Mouse (Mus musculus): ENCODE measurements around the gene Ect2.

Gene Ect2

DNA sequence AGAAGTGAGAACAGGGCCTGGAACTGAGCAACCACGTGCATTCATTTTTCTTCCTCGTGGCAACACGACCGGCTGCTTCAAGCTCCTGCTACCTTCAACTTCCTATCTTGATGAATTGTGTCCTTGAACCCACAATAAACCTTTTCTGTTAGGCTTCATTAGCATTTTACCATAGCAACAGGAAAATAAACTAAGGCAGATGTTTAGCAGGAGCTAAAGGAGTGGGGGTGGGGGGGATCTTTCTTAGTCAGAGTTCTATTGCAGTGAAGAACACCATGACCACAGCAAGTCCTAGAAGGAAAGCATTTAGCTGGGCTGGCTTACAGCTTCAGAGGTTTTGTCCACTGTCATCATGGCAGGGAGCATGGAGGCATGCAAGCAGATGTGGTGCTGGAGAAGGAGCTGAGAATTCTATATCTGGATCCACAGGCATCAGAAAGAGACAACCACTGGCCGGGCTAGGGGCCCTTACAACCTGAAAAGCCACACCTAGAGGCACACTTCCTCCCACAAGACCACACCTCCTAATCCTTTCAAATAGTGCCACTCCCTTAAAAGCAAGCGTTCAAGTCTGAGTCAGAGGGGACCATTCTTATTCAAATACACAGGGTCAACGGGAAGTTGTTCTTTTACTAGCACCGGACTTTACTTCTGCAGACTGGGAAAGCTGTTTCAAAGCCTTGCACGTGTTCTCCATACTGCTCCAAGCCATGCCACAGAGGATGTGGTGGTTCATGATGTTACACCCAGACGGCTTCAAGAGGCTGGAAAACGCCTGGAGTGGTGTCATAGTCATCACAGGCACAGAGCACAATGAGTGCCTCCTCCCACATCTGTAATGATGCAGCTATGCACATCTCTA is 90.0 kb downstream of the Ect2 start:
- no peak for TF ChIP-seq GATA4 (IDR thresholded peaks at IDR 0.05; ENCODE audit: insufficient replicate concordance, low read length)

DNA sequence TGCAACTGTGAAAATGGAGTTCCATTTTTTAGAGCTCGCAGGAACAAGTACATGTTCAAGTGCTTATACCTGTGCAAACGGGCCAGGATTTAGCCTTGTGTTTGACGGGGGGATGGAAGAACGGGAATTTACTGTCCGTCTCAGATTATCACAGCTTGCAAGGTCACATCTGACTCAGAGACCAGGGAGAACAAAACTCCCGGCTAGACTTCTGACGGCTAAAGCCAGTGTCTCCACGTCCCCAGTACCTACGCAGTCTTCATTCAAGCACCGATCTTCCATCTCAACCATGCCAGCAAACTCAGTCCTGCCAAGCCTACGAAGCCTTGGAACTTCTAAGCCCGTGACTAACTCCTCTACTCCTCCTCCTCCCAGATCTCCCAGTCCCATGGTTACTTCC is 93.2 kb downstream of the Ect2 start:
- TF ChIP-seq GATA4 (IDR thresholded peaks at IDR 0.05; ENCODE audit: insufficient replicate concordance, low read length) = no peak

DNA sequence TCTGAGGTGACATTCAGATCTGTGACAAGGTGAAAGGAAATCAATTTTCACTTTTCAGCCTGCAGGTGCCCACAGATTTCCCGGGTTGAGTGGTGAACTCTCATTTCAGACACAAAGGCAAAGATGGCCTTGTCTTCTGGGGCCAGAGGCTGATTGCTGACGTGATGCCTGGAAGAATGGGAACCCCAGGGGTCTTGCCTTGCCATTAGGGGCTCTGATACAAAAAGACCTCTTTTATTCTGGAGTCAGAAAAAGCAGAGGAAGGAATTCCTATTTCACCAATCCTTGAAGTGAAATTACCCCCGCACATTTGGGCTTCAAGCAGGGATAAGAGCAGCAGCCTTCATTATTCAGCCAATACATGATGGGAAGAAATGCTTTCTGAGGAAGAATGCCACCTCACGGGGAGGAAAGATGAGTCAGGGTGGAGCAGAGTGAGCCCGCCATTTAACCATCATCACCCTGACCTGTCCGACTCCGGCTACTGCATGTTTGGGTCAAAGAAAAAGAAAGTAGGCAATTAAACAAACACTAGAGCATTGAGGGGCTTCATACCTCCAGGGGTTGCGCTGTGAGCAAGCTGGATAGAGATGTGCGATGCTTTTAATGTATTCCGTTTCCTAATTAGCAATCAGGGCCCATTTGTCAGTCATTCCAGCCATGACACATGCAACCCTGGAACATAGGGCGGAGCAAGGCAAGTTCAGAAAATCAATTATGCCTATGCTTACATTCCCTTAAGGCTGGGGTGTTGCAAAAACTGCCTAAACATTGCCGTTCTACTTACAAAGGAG is 94.0 kb downstream of the Ect2 start:
- no peak for TF ChIP-seq GATA4 (IDR thresholded peaks at IDR 0.05; ENCODE audit: insufficient replicate concordance, low read length)

DNA sequence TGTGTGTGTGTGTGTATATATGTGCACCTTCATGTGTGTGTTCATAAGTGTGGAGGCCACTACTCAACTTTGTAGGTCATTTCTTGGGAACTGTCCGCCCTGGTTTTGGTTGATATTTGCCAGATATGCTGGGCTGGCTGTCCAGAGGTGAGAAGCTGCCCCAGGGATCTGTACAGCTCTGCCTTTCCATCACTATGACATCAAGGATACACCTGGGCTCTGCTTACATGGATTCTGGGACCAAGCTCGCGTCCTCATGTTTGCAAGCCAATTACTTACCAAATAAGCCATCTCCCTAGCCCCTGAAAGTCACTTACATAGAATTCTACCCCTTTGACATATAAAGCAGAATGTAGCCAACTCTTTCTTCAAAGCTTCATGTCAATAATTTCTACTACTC is 98.2 kb downstream of the Ect2 start:
- no peak for TF ChIP-seq GATA4 (IDR thresholded peaks at IDR 0.05; ENCODE audit: insufficient replicate concordance, low read length)

DNA sequence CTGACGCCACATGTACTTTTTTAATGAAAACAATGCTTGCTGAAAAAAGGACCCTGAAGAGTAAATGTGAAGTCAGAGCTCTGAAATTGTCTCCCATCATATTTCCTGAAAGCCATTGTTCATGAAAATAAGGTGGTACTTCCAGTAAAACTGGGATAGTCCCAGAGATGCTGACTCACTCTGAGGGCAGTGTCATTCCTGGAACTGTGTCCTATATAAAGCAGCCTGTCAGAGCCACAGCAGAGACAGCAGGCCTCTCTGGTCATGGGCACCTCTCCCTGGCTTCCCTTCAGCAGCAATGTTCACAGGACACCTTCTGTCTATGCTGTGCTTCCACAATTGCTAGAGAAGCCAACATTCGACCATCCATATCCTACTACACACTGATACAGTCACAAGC is 98.9 kb downstream of the Ect2 start:
- no peak for TF ChIP-seq GATA4 (IDR thresholded peaks at IDR 0.05; ENCODE audit: insufficient replicate concordance, low read length)

Data from liver, adult (tissue).